Mouse (Mus musculus): ENCODE results near the gene Uba1. TPM values are rescaled to one million over a fixed set of nuclear protein-coding genes. Genes with fewer than 3 reads are reported as not detected.
A peak's percentile ranks its signal among the peaks of the same experiment; 100 is the strongest.

Gene Uba1
- polyA plus RNA-seq, 1 experiment: 353 TPM

DNA sequence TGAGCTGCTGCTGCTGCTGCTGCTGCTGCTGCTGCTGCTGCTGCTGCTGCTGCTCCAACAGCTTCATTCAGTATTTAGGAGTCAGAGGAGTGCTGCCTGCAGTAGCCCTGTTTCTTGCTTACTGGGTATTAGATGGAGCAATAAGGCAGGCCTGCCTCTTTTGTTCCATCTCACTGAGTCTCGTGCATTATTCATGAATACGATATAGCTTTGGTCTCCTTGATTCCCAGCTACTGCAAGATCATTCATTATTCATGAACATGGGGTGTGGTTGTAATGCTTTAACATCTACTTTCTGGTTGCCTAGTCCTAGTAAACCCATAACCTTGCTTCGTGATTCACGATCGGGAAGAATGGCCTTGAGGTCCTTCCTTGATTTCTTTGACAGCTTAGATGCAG is 4.2 kb downstream of the Uba1 start:
- Histone ChIP-seq H3ac (ENCODE audit: control insufficient read depth, insufficient read length) (peak overlapping the region; percentile 65), H3K27me3 (ENCODE audit: control insufficient read depth, insufficient read depth, insufficient read length) (no peaks in the 10 kb centered on the region), H3K4me3 (peak overlapping the region; percentile 95), H3K4me2 (ENCODE audit: low read depth) (peak overlapping the region; percentile 34), H3K36me3 (ENCODE audit: control insufficient read depth, insufficient read depth) (no peaks in the 10 kb centered on the region), H3K79me2 (ENCODE audit: control insufficient read depth, insufficient read depth) (peaks cover 42% of the 10 kb centered on the region)
- TF ChIP-seq SRF (IDR thresholded peaks at IDR 0.05; ENCODE audit: control insufficient read depth, insufficient read length, low read depth) (no peak), E2F4 (IDR thresholded peaks at IDR 0.05; ENCODE audit: insufficient read depth) (no peak), CEBPB (IDR thresholded peaks at IDR 0.05; ENCODE audit: insufficient read depth, poor library complexity, severe bottlenecking) (no peak), MYOD1 (IDR thresholded peaks at IDR 0.05; ENCODE audit: control insufficient read depth in 1 of 3, insufficient read length in 2 of 3, low read depth in 2 of 3) (no peak), USF1 (IDR thresholded peaks at IDR 0.05; ENCODE audit: low read depth) (no peak), TCF12 (IDR thresholded peaks at IDR 0.05; ENCODE audit: insufficient read depth, poor library complexity, severe bottlenecking) (no peak), POLR2A (IDR thresholded peaks at IDR 0.05; ENCODE audit: insufficient read length, low read depth) (no peak)

DNA sequence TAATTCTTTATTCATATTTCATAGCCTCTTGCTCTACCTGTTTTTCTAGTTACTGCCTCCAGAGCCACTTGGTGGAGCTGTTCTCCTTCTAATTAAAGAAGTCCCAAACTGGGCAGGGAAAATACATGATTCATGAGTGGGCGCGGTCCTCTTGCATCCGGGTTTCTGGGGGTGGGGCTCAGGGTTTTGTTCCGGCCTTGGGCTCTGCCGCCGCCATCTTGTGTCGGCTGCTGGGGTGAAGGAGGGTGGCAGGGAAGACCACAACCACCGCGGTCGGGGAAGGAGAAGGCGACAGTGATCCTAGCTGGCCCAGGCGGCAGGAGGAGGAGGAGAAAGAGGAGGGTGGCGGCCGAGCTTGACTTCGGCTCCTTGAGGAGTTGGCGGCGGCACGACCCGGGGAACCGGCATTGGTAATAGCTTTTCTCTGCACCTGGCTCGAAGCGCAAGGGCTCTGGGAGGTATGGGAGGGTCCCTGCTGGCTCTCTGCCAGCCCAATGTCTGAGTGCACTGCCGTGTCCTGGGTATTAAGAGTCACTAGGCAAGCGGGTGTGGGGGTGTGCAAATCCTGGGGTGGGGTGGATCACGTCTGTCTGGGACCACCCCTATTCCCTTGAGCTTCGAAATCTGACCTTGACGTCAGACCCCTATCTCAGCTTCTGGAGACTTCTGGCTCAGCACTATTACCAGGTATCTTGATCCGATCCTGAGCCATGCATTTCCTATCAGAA is 4.8 kb downstream of the Uba1 start:
- H3K27me3 ChIP-seq (ENCODE audit: control insufficient read depth, insufficient read depth, insufficient read length): no peaks in the 10 kb centered on the region
- H3K79me2 ChIP-seq (ENCODE audit: control insufficient read depth, insufficient read depth): peaks cover 42% of the 10 kb centered on the region
- no peak for TF ChIP-seq REST (IDR thresholded peaks at IDR 0.05; ENCODE audit: insufficient read depth, insufficient read length)
- TF ChIP-seq TCF3 (IDR thresholded peaks at IDR 0.05; ENCODE audit: insufficient read length, low read depth): no peak
- peak; percentile 84 for TF ChIP-seq POLR2A (IDR thresholded peaks at IDR 0.05; ENCODE audit: insufficient read length, low read depth)
- peak; percentile 95 for TF ChIP-seq POLR2AphosphoS2 (IDR thresholded peaks at IDR 0.05; ENCODE audit: insufficient read length, low read depth)
- H3ac ChIP-seq (ENCODE audit: control insufficient read depth, insufficient read length): peak overlapping the region; percentile 65
- peak overlapping the region; percentile 95 for H3K4me3 ChIP-seq
- H3K36me3 ChIP-seq (ENCODE audit: control insufficient read depth, insufficient read depth): no peaks in the 10 kb centered on the region
- H3K4me2 ChIP-seq (ENCODE audit: low read depth): peak overlapping the region; percentile 69

GRCm38 (mm10) chrX:20663444-20663790 is 5.3 kb downstream of the Uba1 start:
- Histone ChIP-seq H3K36me3 (ENCODE audit: control insufficient read depth, insufficient read depth) (no peaks in the 10 kb centered on the region), H3K27me3 (ENCODE audit: control insufficient read depth, insufficient read depth, insufficient read length) (no peaks in the 10 kb centered on the region), H3K4me3 (peak overlapping the region; percentile 95), H3K4me2 (ENCODE audit: low read depth) (peak overlapping the region; percentile 69), H3ac (ENCODE audit: control insufficient read depth, insufficient read length) (peak overlapping the region; percentile 65), H3K79me2 (ENCODE audit: control insufficient read depth, insufficient read depth) (peaks cover 42% of the 10 kb centered on the region)
- TF ChIP-seq USF1 (IDR thresholded peaks at IDR 0.05; ENCODE audit: low read depth) (no peak), TCF3 (IDR thresholded peaks at IDR 0.05; ENCODE audit: insufficient read length, low read depth) (no peak), MYOG (IDR thresholded peaks at IDR 0.05; ENCODE audit: control insufficient read depth in 1 of 3, insufficient read depth in 1 of 3, insufficient read length in 2 of 3, low read depth in 2 of 3) (no peak), MYOD1 (IDR thresholded peaks at IDR 0.05; ENCODE audit: control insufficient read depth in 1 of 3, insufficient read length in 2 of 3, low read depth in 2 of 3) (no peak), MAX (IDR thresholded peaks at IDR 0.05; ENCODE audit: low read depth) (no peak), SRF (IDR thresholded peaks at IDR 0.05; ENCODE audit: control insufficient read depth, insufficient read length, low read depth) (no peak), POLR2A (IDR thresholded peaks at IDR 0.05; ENCODE audit: insufficient read length, low read depth) (no peak)

DNA sequence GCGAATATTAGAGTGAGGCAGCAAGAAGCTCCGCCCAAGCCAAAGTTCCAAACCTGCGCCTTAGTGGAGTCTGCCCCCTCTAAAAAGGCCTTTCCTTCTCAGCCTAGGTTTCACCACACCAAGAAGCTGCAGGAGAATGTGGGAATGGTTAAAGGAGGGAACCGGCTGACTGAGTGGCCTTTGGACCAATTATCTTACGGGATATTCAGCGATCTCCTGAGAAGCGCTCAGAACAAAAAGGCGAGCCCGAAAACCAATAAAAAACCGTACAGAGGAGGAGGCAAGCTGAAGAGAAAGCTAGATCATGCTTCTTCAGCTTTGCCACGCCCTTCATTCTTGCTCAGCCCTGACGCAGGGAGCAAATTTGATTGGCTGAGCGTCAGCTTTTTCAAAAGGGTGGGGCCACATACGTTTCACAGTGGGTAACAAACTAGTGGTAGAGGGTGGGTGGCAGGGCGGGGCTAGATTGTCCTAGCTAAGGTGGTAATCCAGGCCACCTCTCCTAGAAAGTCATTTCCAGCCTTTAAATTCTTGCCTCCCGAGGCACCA is 29.5 kb downstream of the Uba1 start, which contains the start of gene Cdk16:
Gene Cdk16, plus strand, starts transcription at position 436 of the 549 bp plus-strand sequence.
- Histone ChIP-seq H3K79me2 (ENCODE audit: control insufficient read depth, insufficient read depth) (peaks cover 40% of the 10 kb centered on the region), H3K4me3 (peak within 1 kb of the TSS; percentile 42), H3K27me3 (ENCODE audit: control insufficient read depth, insufficient read depth, insufficient read length) (no peaks in the 10 kb centered on the region), H3K4me2 (ENCODE audit: low read depth) (peak within 1 kb of the TSS; percentile 98), H3ac (ENCODE audit: control insufficient read depth, insufficient read length) (peak within 1 kb of the TSS; percentile 90), H3K36me3 (ENCODE audit: control insufficient read depth, insufficient read depth) (peaks cover 4% of the 10 kb centered on the region)
- TF ChIP-seq TCF3 (IDR thresholded peaks at IDR 0.05; ENCODE audit: insufficient read length, low read depth) (no peak), E2F4 (IDR thresholded peaks at IDR 0.05; ENCODE audit: insufficient read depth) (peak; percentile 43), TCF12 (IDR thresholded peaks at IDR 0.05; ENCODE audit: insufficient read depth, poor library complexity, severe bottlenecking) (no peak), MYOG (IDR thresholded peaks at IDR 0.05; ENCODE audit: control insufficient read depth in 1 of 3, insufficient read depth in 1 of 3, insufficient read length in 2 of 3, low read depth in 2 of 3) (no peak), USF1 (IDR thresholded peaks at IDR 0.05; ENCODE audit: low read depth) (no peak), REST (IDR thresholded peaks at IDR 0.05; ENCODE audit: insufficient read depth, insufficient read length) (no peak), POLR2A (IDR thresholded peaks at IDR 0.05; ENCODE audit: insufficient read length, low read depth) (no peak), MAX (IDR thresholded peaks at IDR 0.05; ENCODE audit: low read depth) (no peak)

GRCm38 (mm10) chrX:20688068-20688547 is 30.0 kb downstream of the Uba1 start:
- Histone ChIP-seq H3K4me3 (peak overlapping the region; percentile 42), H3K79me2 (ENCODE audit: control insufficient read depth, insufficient read depth) (peaks cover 41% of the 10 kb centered on the region), H3K4me2 (ENCODE audit: low read depth) (peak overlapping the region; percentile 98), H3ac (ENCODE audit: control insufficient read depth, insufficient read length) (peak overlapping the region; percentile 90), H3K36me3 (ENCODE audit: control insufficient read depth, insufficient read depth) (no peaks in the 10 kb centered on the region), H3K27me3 (ENCODE audit: control insufficient read depth, insufficient read depth, insufficient read length) (no peaks in the 10 kb centered on the region)
- peak; percentile 45 for TF ChIP-seq SRF (IDR thresholded peaks at IDR 0.05; ENCODE audit: control insufficient read depth, insufficient read length, low read depth)
- no peak for TF ChIP-seq E2F4 (IDR thresholded peaks at IDR 0.05; ENCODE audit: insufficient read depth)
- peak; percentile 62 for TF ChIP-seq POLR2A (IDR thresholded peaks at IDR 0.05; ENCODE audit: insufficient read length, low read depth)
- TF ChIP-seq POLR2AphosphoS2 (IDR thresholded peaks at IDR 0.05; ENCODE audit: insufficient read length, low read depth): peak; percentile 66
- TF ChIP-seq MYOG (IDR thresholded peaks at IDR 0.05; ENCODE audit: control insufficient read depth in 1 of 3, insufficient read depth in 1 of 3, insufficient read length in 2 of 3, low read depth in 2 of 3): peak in 1 of 3 experiments; percentile 35

All from myocyte (in vitro differentiated cells).